Mouse (Mus musculus) MEL (cell line): ENCODE results near the gene Atp1a1.

Experiments
- CHD2 ChIP-seq: IDR thresholded peaks from 2 replicates; pipeline ENCODE4 v1.6.1; 2011; ENCODE audit warnings: low read length, improper control_type of control experiment
- CTCF ChIP-seq, 3 experiments: IDR thresholded peaks in 2 of 3; conservative IDR thresholded peaks in 1 of 3; 2 replicates each; pipeline ENCODE4 v1.5.1; 2011 to 2012; ENCODE audit warnings: low read length in 3 of 3, low read depth in 2 of 3, mild to moderate bottlenecking in 2 of 3, improper control_type of control experiment in 1 of 3, inconsistent platforms in 1 of 3, mixed read lengths in 1 of 3, moderate library complexity in 1 of 3; ENCODE audit not compliant: control insufficient read depth in 1 of 3, insufficient read depth in 1 of 3, poor library complexity in 1 of 3, severe bottlenecking in 1 of 3
- ETS1 ChIP-seq: IDR thresholded peaks from 2 replicates; pipeline ENCODE4 v1.6.1; 2012; ENCODE audit warnings: low read depth, mild to moderate bottlenecking, inconsistent platforms, low read length, improper control_type of control experiment, moderate library complexity
- GATA1 ChIP-seq: IDR thresholded peaks from 2 replicates; pipeline ENCODE4 v1.6.1; 2011; ENCODE audit warnings: low read depth, low read length, improper control_type of control experiment
- HCFC1 ChIP-seq: IDR thresholded peaks from 2 replicates; pipeline ENCODE4 v1.6.1; 2012; ENCODE audit warnings: low read depth, mild to moderate bottlenecking, inconsistent platforms, low read length, improper control_type of control experiment, moderate library complexity
- MAZ ChIP-seq: IDR thresholded peaks from 2 replicates; pipeline ENCODE4 v1.6.1; 2012; ENCODE audit warnings: low read depth, mild to moderate bottlenecking, inconsistent platforms, low read length, improper control_type of control experiment
- MEF2A ChIP-seq: IDR thresholded peaks from 2 replicates; pipeline ENCODE4 v1.6.1; 2014; ENCODE audit warnings: low read depth, mild to moderate bottlenecking, inconsistent platforms, low read length, improper control_type of control experiment; ENCODE audit not compliant: poor library complexity, insufficient replicate concordance, severe bottlenecking; ENCODE audit errors: extremely low read depth
- MYC ChIP-seq: IDR thresholded peaks from 2 replicates; pipeline ENCODE4 v1.6.1; 2011; ENCODE audit warnings: low read depth, mild to moderate bottlenecking, low read length, improper control_type of control experiment, moderate library complexity
- POLR2A ChIP-seq, 2 experiments: IDR thresholded peaks; 2 replicates each; pipeline ENCODE4 v1.6.1; 2011 to 2012; ENCODE audit warnings: low read length in 2 of 2, mild to moderate bottlenecking in 2 of 2, control low read depth in 1 of 2, improper control_type of control experiment in 1 of 2, low read depth in 1 of 2, moderate library complexity in 1 of 2; ENCODE audit not compliant: control insufficient read depth in 1 of 2, insufficient read depth in 1 of 2, poor library complexity in 1 of 2
- POLR2AphosphoS2 ChIP-seq: IDR thresholded peaks from 2 replicates; pipeline ENCODE4 v1.6.1; 2011; ENCODE audit warnings: low read length, improper control_type of control experiment
- SMC3 ChIP-seq: IDR thresholded peaks from 2 replicates; pipeline ENCODE4 v1.6.1; 2011; ENCODE audit warnings: low read depth, low read length, improper control_type of control experiment
- UBTF ChIP-seq: IDR thresholded peaks from 2 replicates; pipeline ENCODE4 v1.6.1; 2012; ENCODE audit warnings: low read depth, mild to moderate bottlenecking, inconsistent platforms, low read length, improper control_type of control experiment, moderate library complexity, borderline replicate concordance; ENCODE audit not compliant: insufficient read depth
- USF2 ChIP-seq, 2 experiments: IDR thresholded peaks; 2 replicates each; pipeline ENCODE4 v1.6.1; 2011 to 2012; ENCODE audit warnings: improper control_type of control experiment in 2 of 2, low read length in 2 of 2, borderline replicate concordance in 1 of 2, inconsistent platforms in 1 of 2, low read depth in 1 of 2, mild to moderate bottlenecking in 1 of 2; ENCODE audit not compliant: insufficient read depth in 1 of 2

DNA sequence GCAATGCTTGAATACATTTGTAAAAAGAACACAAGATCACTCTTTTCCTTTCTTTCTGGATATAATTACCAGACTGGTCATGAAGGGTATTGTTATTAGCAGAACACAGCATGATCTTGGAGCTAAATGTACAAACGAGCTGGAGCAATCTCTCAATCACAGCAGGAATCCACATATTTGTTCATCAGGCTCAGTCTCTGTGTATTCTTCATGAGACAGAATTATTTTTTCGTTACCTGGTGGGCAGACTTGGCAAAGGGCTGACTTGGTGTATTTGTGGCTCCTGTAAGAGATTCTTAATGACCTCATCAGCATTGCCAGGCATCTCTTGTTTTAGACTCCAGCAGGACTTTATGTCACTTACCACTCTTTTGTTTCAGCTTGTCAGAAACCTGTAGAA lies 31.6 kb upstream of the Atp1a1 start:
- no peak for TF ChIP-seq USF2 (IDR thresholded peaks at IDR 0.05; ENCODE audit: borderline replicate concordance in 1 of 2, insufficient read depth in 1 of 2, low read depth in 1 of 2, low read length in 2 of 2)
- no peak for TF ChIP-seq POLR2A (IDR thresholded peaks at IDR 0.05; ENCODE audit: control insufficient read depth in 1 of 2, insufficient read depth in 1 of 2, low read depth in 1 of 2, low read length in 2 of 2, poor library complexity in 1 of 2)
- no peak for TF ChIP-seq SMC3
- no peak for TF ChIP-seq MEF2A
- TF ChIP-seq ETS1: no peak
- no peak for TF ChIP-seq CTCF (IDR thresholded peaks at IDR 0.05 in 2 of 3, conservative IDR thresholded peaks at IDR 0.05 in 1 of 3; ENCODE audit: control insufficient read depth in 1 of 3, insufficient read depth in 1 of 3, low read depth in 2 of 3, low read length in 3 of 3, poor library complexity in 1 of 3, severe bottlenecking in 1 of 3)
- no peak for TF ChIP-seq HCFC1
- no peak for TF ChIP-seq MAZ
- TF ChIP-seq GATA1: no peak
- TF ChIP-seq CHD2: no peak
- no peak for TF ChIP-seq POLR2AphosphoS2
- TF ChIP-seq UBTF: no peak
- no peak for TF ChIP-seq MYC
